Mouse (Mus musculus) lung, adult 2 months (tissue): ENCODE results near the gene Crcp.

Experiments used
- CTCF ChIP-seq: fragments of 200-500 bp; IDR thresholded peaks from 2 replicates; pipeline ENCODE4 v1.5.1; 2011; ENCODE audit warnings: mild to moderate bottlenecking, low read length, control low read depth; ENCODE audit not compliant: insufficient read depth
- POLR2A ChIP-seq: fragments of 200-500 bp; IDR thresholded peaks from 2 replicates; pipeline ENCODE4 v1.6.1; 2011; ENCODE audit warnings: low read depth, mild to moderate bottlenecking, control low read depth, low read length, borderline replicate concordance; ENCODE audit errors: extremely low read depth

DNA sequence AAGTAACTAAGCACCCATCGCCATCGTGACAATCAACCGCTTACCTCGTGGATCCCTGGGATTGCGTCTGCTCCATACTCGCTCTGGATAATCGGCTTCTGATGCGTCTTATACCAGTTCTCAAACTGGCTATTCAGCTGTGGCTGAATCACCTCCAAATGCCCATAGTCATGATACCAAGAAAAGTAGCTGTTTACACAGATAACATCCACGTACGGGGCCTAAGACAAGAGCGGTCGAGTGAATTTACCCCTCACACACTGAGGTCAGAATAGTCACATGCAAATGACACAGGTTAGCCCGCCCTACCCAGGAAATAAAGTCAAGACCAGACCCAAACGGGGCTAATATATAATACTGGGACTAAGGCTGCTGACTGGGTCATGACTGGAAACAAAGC lies 35.7 kb upstream of the Crcp start:
- TF ChIP-seq CTCF (no peak), POLR2A (no peak)
